Mouse (Mus musculus): ENCODE results near the gene Ptma. TPM values are rescaled to one million over a fixed set of nuclear protein-coding genes. Genes with fewer than 3 reads are reported as not detected.
A peak's percentile ranks its signal among the peaks of the same experiment; 100 is the strongest.

Ptma gene
- polyA plus RNA-seq, 1 experiment from 2014 or later, result 2,826 TPM

- H3K27ac ChIP-seq (ENCODE audit: low read depth), result peak overlapping the region; percentile 83
- ATAC-seq (replicated peaks; ENCODE audit: low FRiP score, low TSS enrichment, low read depth), result no peak
- H3K4me2 ChIP-seq (ENCODE audit: low read length), result no peak overlapping the region
- no peak overlapping the region for H3K4me3 ChIP-seq (ENCODE audit: low read depth, low read length)
- H3K36me3 ChIP-seq (ENCODE audit: control insufficient read depth, insufficient read depth, low read length), result no peaks in the 10 kb centered on the region
- 29% methylated on average over 7 of the region's 7 CpGs for WGBS
- peaks cover 35% of the 10 kb centered on the region for H3K4me1 ChIP-seq (replicated peaks; ENCODE audit: control insufficient read depth, insufficient read depth, low read length)
- peak overlapping the region; percentile 22; the same call in 1 of the 2 replicates for H3K9ac ChIP-seq (ENCODE audit: low read length)
- DNase-seq (ENCODE audit: low spot score), result no peak
- no peaks in the 10 kb centered on the region for H3K27me3 ChIP-seq (replicated peaks; ENCODE audit: control insufficient read depth, insufficient read depth, low read length)
- H3K9me3 ChIP-seq (ENCODE audit: control insufficient read depth, low read length), result no peaks in the 10 kb centered on the region
Measured at GRCm38 (mm10) chr1:86491533-86492094, 34.9 kb upstream of the Ptma start.

- H3K9me3 ChIP-seq (ENCODE audit: control insufficient read depth, low read length), result no peaks in the 10 kb centered on the region
- peak overlapping the region; percentile 22; the same call in 1 of the 2 replicates for H3K9ac ChIP-seq (ENCODE audit: low read length)
Measured at GRCm38 (mm10) chr1:86492095-86493070, 34.1 kb upstream of the Ptma start.

GRCm38 (mm10) chr1:86493783-86494182, 32.7 kb upstream of the Ptma start:
- no peaks in the 10 kb centered on the region for H3K27me3 ChIP-seq (replicated peaks; ENCODE audit: control insufficient read depth, insufficient read depth, low read length)
- WGBS, result 76% methylated on average over 3 of the region's 3 CpGs
- no peak overlapping the region for H3K27ac ChIP-seq (ENCODE audit: low read depth)
- H3K4me2 ChIP-seq (ENCODE audit: low read length), result no peak overlapping the region
- ATAC-seq (replicated peaks; ENCODE audit: low FRiP score, low TSS enrichment, low read depth) (no peak), DNase-seq (ENCODE audit: low spot score) (no peak)
- no peaks in the 10 kb centered on the region for H3K36me3 ChIP-seq (ENCODE audit: control insufficient read depth, insufficient read depth, low read length)
- no peaks in the 10 kb centered on the region for H3K9me3 ChIP-seq (ENCODE audit: control insufficient read depth, low read length)
- H3K4me1 ChIP-seq (replicated peaks; ENCODE audit: control insufficient read depth, insufficient read depth, low read length), result peaks cover 35% of the 10 kb centered on the region
- H3K9ac ChIP-seq (ENCODE audit: low read length), result no peak overlapping the region
- no peak overlapping the region for H3K4me3 ChIP-seq (ENCODE audit: low read depth, low read length)

More at GRCm38 (mm10) chr1:86492095-86493070, 34.1 kb upstream of the Ptma start:
- ATAC-seq (replicated peaks; ENCODE audit: low FRiP score, low TSS enrichment, low read depth), result no peak
- Histone ChIP-seq H3K4me3 (ENCODE audit: low read depth, low read length) (no peak overlapping the region), H3K27ac (ENCODE audit: low read depth) (peak overlapping the region; percentile 83), H3K36me3 (ENCODE audit: control insufficient read depth, insufficient read depth, low read length) (no peaks in the 10 kb centered on the region), H3K4me2 (ENCODE audit: low read length) (no peak overlapping the region), H3K27me3 (replicated peaks; ENCODE audit: control insufficient read depth, insufficient read depth, low read length) (no peaks in the 10 kb centered on the region), H3K4me1 (replicated peaks; ENCODE audit: control insufficient read depth, insufficient read depth, low read length) (peaks cover 37% of the 10 kb centered on the region)
- DNase-seq (ENCODE audit: low spot score), result no peak
- 55% methylated on average over 9 of the region's 9 CpGs for WGBS

DNA sequence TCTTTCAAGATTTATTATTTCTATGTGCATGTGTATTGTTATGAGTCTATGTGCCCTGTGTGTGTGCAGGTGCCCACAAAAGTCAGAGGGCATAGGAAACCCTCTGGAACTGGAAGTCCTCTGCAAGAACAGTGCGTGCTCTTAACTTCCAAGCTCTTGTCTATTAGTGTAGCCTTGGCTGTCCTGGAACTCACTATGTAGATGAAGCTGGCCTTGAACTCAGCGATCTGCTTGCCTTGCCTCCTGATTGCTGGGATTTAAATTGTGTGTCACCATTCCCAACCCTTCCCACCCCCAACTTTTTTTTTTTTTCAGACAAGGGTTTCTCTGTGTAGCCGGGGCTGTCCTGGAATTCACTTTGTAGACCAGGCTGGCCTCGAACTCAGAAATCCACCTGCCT, 30.2 kb upstream of the Ptma start:
- no peaks in the 10 kb centered on the region for H3K27me3 ChIP-seq (replicated peaks; ENCODE audit: control insufficient read depth, insufficient read depth, low read length)
- no peak overlapping the region for H3K9ac ChIP-seq (ENCODE audit: low read length)
- H3K4me2 ChIP-seq (ENCODE audit: low read length), result no peak overlapping the region
- no peak for DNase-seq (ENCODE audit: low spot score)
- no peak overlapping the region for H3K27ac ChIP-seq (ENCODE audit: low read depth)
- no peak for ATAC-seq (replicated peaks; ENCODE audit: low FRiP score, low TSS enrichment, low read depth)
- WGBS, result 91% methylated on average over 4 of the region's 4 CpGs
- H3K4me3 ChIP-seq (ENCODE audit: low read depth, low read length), result no peak overlapping the region
- no peaks in the 10 kb centered on the region for H3K9me3 ChIP-seq (ENCODE audit: control insufficient read depth, low read length)
- peaks cover 36% of the 10 kb centered on the region for H3K4me1 ChIP-seq (replicated peaks; ENCODE audit: control insufficient read depth, insufficient read depth, low read length)
- H3K36me3 ChIP-seq (ENCODE audit: control insufficient read depth, insufficient read depth, low read length), result no peaks in the 10 kb centered on the region

DNA sequence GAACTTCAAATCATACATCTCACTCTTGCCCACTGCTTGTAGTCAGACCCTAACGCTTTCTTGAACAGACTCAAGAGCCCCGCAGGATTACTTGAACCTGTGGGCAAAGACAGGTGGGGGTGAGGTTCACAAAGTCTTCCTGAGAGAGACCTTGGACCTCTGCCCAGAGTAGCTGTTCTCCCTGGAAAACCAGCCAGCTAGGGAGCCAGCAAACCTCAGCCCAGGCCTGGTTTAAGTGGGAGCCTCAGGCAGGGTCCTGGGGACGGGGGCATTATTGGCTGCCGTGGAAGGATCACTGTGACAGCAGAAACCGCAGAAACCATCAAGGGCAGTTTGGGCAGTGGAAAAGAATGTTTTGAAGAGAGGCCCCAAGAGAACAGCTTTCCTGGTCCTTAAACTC, 29.2 kb upstream of the Ptma start:
- H3K4me3 ChIP-seq (ENCODE audit: low read depth, low read length), result no peak overlapping the region
- peaks cover 36% of the 10 kb centered on the region for H3K4me1 ChIP-seq (replicated peaks; ENCODE audit: control insufficient read depth, insufficient read depth, low read length)
- no peaks in the 10 kb centered on the region for H3K36me3 ChIP-seq (ENCODE audit: control insufficient read depth, insufficient read depth, low read length)
- peak overlapping the region; percentile 67 for H3K27ac ChIP-seq (ENCODE audit: low read depth)
- H3K9me3 ChIP-seq (ENCODE audit: control insufficient read depth, low read length), result no peaks in the 10 kb centered on the region
- 68% methylated on average over 5 of the region's 5 CpGs for WGBS
- H3K4me2 ChIP-seq (ENCODE audit: low read length), result no peak overlapping the region
- ATAC-seq (replicated peaks; ENCODE audit: low FRiP score, low TSS enrichment, low read depth) (no peak), DNase-seq (ENCODE audit: low spot score) (no peak)
- no peaks in the 10 kb centered on the region for H3K27me3 ChIP-seq (replicated peaks; ENCODE audit: control insufficient read depth, insufficient read depth, low read length)
- H3K9ac ChIP-seq (ENCODE audit: low read length), result no peak overlapping the region

DNA sequence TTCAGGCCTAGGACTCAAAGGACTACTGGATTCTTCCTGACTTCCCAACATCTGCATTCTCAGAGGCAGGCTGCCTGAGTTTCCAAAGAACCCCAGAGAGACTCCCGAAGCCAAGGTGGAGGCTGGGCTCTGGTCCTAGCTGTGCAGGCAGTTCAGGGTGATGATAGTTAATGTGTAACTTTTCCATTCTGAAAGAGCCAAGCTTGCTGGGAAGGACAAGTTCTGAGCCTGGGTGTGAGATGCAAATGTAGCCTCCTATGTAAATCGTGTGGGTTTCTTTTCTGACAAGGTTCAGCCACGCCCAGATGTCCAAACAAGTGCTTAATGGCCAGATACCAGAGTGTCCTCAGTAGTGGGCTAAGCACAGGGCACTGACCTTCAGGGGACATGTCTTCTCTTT, 28.5 kb upstream of the Ptma start:
- H3K9ac ChIP-seq (ENCODE audit: low read length), result no peak overlapping the region
- DNase-seq (ENCODE audit: low spot score) (no peak), ATAC-seq (replicated peaks; ENCODE audit: low FRiP score, low TSS enrichment, low read depth) (no peak; the same call in 1 of the 2 replicates)
- H3K27ac ChIP-seq (ENCODE audit: low read depth), result peak overlapping the region; percentile 67
- 39% methylated on average over 3 of the region's 3 CpGs for WGBS
- no peaks in the 10 kb centered on the region for H3K36me3 ChIP-seq (ENCODE audit: control insufficient read depth, insufficient read depth, low read length)
- peaks cover 31% of the 10 kb centered on the region for H3K4me1 ChIP-seq (replicated peaks; ENCODE audit: control insufficient read depth, insufficient read depth, low read length)
- no peak overlapping the region for H3K4me2 ChIP-seq (ENCODE audit: low read length)
- H3K9me3 ChIP-seq (ENCODE audit: control insufficient read depth, low read length), result no peaks in the 10 kb centered on the region
- H3K4me3 ChIP-seq (ENCODE audit: low read depth, low read length), result no peak overlapping the region
- H3K27me3 ChIP-seq (replicated peaks; ENCODE audit: control insufficient read depth, insufficient read depth, low read length), result no peaks in the 10 kb centered on the region

GRCm38 (mm10) chr1:86498611-86499010, 27.9 kb upstream of the Ptma start:
- H3K4me1 ChIP-seq (replicated peaks; ENCODE audit: control insufficient read depth, insufficient read depth, low read length), result peaks cover 35% of the 10 kb centered on the region
- no peaks in the 10 kb centered on the region for H3K36me3 ChIP-seq (ENCODE audit: control insufficient read depth, insufficient read depth, low read length)
- H3K27ac ChIP-seq (ENCODE audit: low read depth), result peak overlapping the region; percentile 67
- no peaks in the 10 kb centered on the region for H3K27me3 ChIP-seq (replicated peaks; ENCODE audit: control insufficient read depth, insufficient read depth, low read length)
- peak overlapping the region; percentile 8; the same call in 1 of the 2 replicates for H3K9ac ChIP-seq (ENCODE audit: low read length)
- no peak overlapping the region for H3K4me2 ChIP-seq (ENCODE audit: low read length)
- 57% methylated on average over 1 of the region's 1 CpGs for WGBS
- no peaks in the 10 kb centered on the region for H3K9me3 ChIP-seq (ENCODE audit: control insufficient read depth, low read length)
- no peak for ATAC-seq (replicated peaks; ENCODE audit: low FRiP score, low TSS enrichment, low read depth)
- no peak for DNase-seq (ENCODE audit: low spot score)
- no peak overlapping the region for H3K4me3 ChIP-seq (ENCODE audit: low read depth, low read length)

- ATAC-seq (replicated peaks; ENCODE audit: low FRiP score, low TSS enrichment, low read depth) (no peak), DNase-seq (ENCODE audit: low spot score) (peak; percentile 74)
- H3K27ac ChIP-seq (ENCODE audit: low read depth), result no peak overlapping the region
- H3K4me3 ChIP-seq (ENCODE audit: low read depth, low read length), result no peak overlapping the region
- no peak overlapping the region for H3K9ac ChIP-seq (ENCODE audit: low read length)
- peaks cover 38% of the 10 kb centered on the region for H3K4me1 ChIP-seq (replicated peaks; ENCODE audit: control insufficient read depth, insufficient read depth, low read length)
- H3K36me3 ChIP-seq (ENCODE audit: control insufficient read depth, insufficient read depth, low read length), result no peaks in the 10 kb centered on the region
- no peaks in the 10 kb centered on the region for H3K27me3 ChIP-seq (replicated peaks; ENCODE audit: control insufficient read depth, insufficient read depth, low read length)
- H3K9me3 ChIP-seq (ENCODE audit: control insufficient read depth, low read length), result no peaks in the 10 kb centered on the region
- H3K4me2 ChIP-seq (ENCODE audit: low read length), result no peak overlapping the region
- WGBS, result 34% methylated on average over 3 of the region's 3 CpGs
Measured at GRCm38 (mm10) chr1:86499903-86500302, 26.6 kb upstream of the Ptma start.

All from intestine, embryonic 14.5 days (tissue).